Mouse (Mus musculus) left cerebral cortex, adult 18-20 months (tissue): ENCODE results near the gene Rictor. TPM values are rescaled to one million over a fixed set of nuclear protein-coding genes. Genes with fewer than 3 reads are reported as not detected.

ENCODE experiments used
- total RNA-seq, 2 experiments: library from RNA; stranded (reverse); gene quantifications; 2 replicates each; pipeline ENCODE4 v1.2.3; 2021

The Rictor gene
- total RNA-seq, 2 experiments from 2014 or later = 41.4 to 44.1 TPM

Other genes starting within 250 kb of the Rictor start
- gene Fyb, start 185.5 kb upstream of the Rictor start, total RNA-seq = 10 to 100 TPM in 1 of 2 experiments, 1 to 10 TPM in 1; 5.9 to 12.9 TPM
- gene Osmr, start 166.6 kb downstream of the Rictor start, total RNA-seq = 1 to 10 TPM; 2.4 to 3.3 TPM